Mouse (Mus musculus): Measurements from ENCODE around the gene Abcc4.

DNA sequence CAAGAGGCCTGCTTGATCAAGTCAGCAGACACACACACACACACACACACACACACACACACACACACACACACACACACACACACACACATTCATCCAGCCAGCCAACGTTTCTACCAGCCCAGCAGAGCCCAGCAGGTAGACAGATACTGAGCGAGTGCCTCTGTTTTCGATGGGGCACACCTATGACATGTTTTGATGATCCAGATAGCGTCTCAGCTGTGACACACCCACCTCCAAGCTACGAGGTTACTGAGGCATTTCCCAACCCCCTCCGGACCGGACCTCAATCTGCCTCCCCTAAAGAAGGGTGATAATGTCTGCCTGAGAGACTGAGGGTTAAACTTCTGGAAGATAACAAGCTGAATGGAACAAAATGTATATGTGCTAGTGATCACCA, 5.4 kb downstream of the Abcc4 start:
- no peak for TF ChIP-seq CTCF (conservative IDR thresholded peaks at IDR 0.05; ENCODE audit: low read length)
- TF ChIP-seq POU5F1 (IDR thresholded peaks at IDR 0.05; ENCODE audit: borderline replicate concordance, low read length): no peak
- TF ChIP-seq NANOG (IDR thresholded peaks at IDR 0.05; ENCODE audit: borderline replicate concordance, low read length): no peak

Data from E14TG2a.4 (cell line).